31 mouse cellular contexts compared by ENCODE assay signal in the genomic region with DNA sequence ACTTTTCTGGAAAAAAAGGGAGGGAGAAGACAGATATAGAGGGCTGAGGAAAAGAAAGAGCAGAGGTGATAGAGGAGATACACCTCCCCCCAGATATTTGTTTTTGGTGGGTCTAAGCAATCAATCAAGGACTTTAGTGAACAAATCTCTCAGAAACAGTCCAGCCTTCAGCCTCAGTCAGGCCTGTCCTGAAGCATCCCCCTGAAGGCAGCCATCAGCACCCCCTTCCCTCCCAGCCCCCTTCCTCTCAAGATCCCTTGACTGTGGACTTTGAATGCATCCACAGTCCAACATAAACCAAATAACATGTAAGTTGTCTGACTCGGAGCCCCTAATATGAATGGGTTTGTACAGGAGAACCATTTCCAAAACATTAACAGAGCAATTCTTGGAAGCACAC. TPM values are rescaled to one million over a fixed set of nuclear protein-coding genes. Genes with fewer than 3 reads are reported as not detected.
"Had no signal": no experiment of that assay in that cellular context is flagged by ENCODE, and none has a peak within 500 bp of the region (broad histone marks: within the 10 kb centered on the region; RNA-seq: fewer than 3 reads in every experiment).

No protein-coding gene starts in this region.

- H3K36me3 ChIP-seq: heart, embryonic 13.5 days; heart, embryonic 15.5 days; kidney, embryonic 15.5 days; limb, embryonic 13.5 days; limb, embryonic 15.5 days; liver, embryonic 12.5 days had no signal

- H3K9ac ChIP-seq: heart, embryonic 13.5 days; heart, embryonic 15.5 days; hindbrain, embryonic 14.5 days; kidney, embryonic 15.5 days; limb, embryonic 13.5 days; limb, embryonic 15.5 days; liver, embryonic 12.5 days; liver, embryonic 14.5 days had no signal

- H3K9me3 ChIP-seq: heart, embryonic 13.5 days; heart, embryonic 15.5 days; kidney, embryonic 15.5 days; limb, embryonic 13.5 days; limb, embryonic 15.5 days; liver, embryonic 12.5 days had no signal

- ATAC-seq: hindbrain, embryonic 16.5 days; intestine, embryonic 16.5 days; liver, embryonic 12.5 days had no signal

- H3K4me3 ChIP-seq: heart, adult 2 months; heart, embryonic 13.5 days; heart, embryonic 15.5 days; kidney, embryonic 15.5 days; limb, embryonic 13.5 days; limb, embryonic 15.5 days; liver, embryonic 12.5 days had no signal

- H3K4me2 ChIP-seq: heart, embryonic 11.5 days; heart, embryonic 13.5 days; heart, embryonic 15.5 days; hindbrain, embryonic 14.5 days; kidney, embryonic 15.5 days; limb, embryonic 13.5 days; limb, embryonic 15.5 days; liver, embryonic 12.5 days had no signal

- DNase-seq: gastrocnemius, postnatal 14 days; gastrocnemius, postnatal 36 days; heart, adult 2 months; heart, postnatal 14 days; heart, postnatal 36 days; kidney, adult 11 months; kidney, adult 2 months; kidney, adult 9 months; kidney, postnatal 14 days; kidney, postnatal 36 days; layer of hippocampus, adult 9-11 months; layer of hippocampus, postnatal 36 days; left cerebral cortex, postnatal 4 days had no signal

- H3K27ac ChIP-seq: heart, adult 2 months; heart, embryonic 13.5 days; heart, embryonic 15.5 days; hindbrain, embryonic 14.5 days; kidney, embryonic 15.5 days; kidney, postnatal 0 days; limb, embryonic 13.5 days; limb, embryonic 15.5 days; liver, embryonic 12.5 days; liver, embryonic 14.5 days had no signal

RNA-seq across cellular contexts. Expression of a gene that starts 2.2 kb away (rescaled TPM):
- polyA plus RNA-seq: gonadal fat pad, adult 2 months; heart, adult 2 months; heart, embryonic 11.5 days; heart, embryonic 13.5 days; heart, embryonic 15.5 days; heart, postnatal 0 days; intestine, embryonic 14.5 days; intestine, embryonic 16.5 days; kidney, adult 2 months; kidney, embryonic 15.5 days; kidney, postnatal 0 days; large intestine, adult 2 months; limb, embryonic 11.5 days; limb, embryonic 13.5 days; limb, embryonic 15.5 days; liver, adult 2 months; liver, embryonic 12.5 days; liver, embryonic 14.5 days had no signal
